In genomic region chr9:118512681-118513233, GRCm38 (mm10) we compare ENCODE assay signal across 9 mouse cellular contexts. TPM values are rescaled to one million over a fixed set of nuclear protein-coding genes. Genes with fewer than 3 reads are reported as not detected.
DNase-seq lines count a peak whose midpoint lies in the region; ATAC-seq and TF ChIP-seq lines count a peak whose summit lies in the region.
"Had no signal": no experiment of that assay in that cellular context is flagged by ENCODE, and none has a peak within 500 bp of the region (broad histone marks: within the 10 kb centered on the region; RNA-seq: fewer than 3 reads in every experiment).

No protein-coding gene starts in this region.

- peak; percentile 16 to 42 for DNase-seq in kidney, postnatal 36 days
- DNase-seq in kidney, postnatal 10 days, result no peak
- DNase-seq in Patski (ENCODE audit: low read depth, low spot score), result no peak
- peak; percentile 87 for DNase-seq in skeletal muscle tissue, adult 2 months (ENCODE audit: low read depth, low spot score)
- no peak for DNase-seq in midbrain, postnatal 0 days (ENCODE audit: low spot score)
- DNase-seq in embryo, embryonic 9.5 days (ENCODE audit: extremely low spot score), result no peak
- DNase-seq in testis, postnatal 10 days (ENCODE audit: low spot score), result no peak
- DNase-seq: right cerebral cortex, postnatal 4 days had no signal

- H3K4me3 ChIP-seq in heart, embryonic 15.5 days, result no peak overlapping the region
- no peak overlapping the region for H3K4me3 ChIP-seq in midbrain, postnatal 0 days (ENCODE audit: low read depth, low read length)

- H3K27me3 ChIP-seq in Patski, result no peaks in the 10 kb centered on the region
- H3K27me3 ChIP-seq in heart, embryonic 15.5 days, result no peaks in the 10 kb centered on the region
- H3K27me3 ChIP-seq in midbrain, postnatal 0 days (ENCODE audit: insufficient read depth, low read length), result no peaks in the 10 kb centered on the region

- in situ Hi-C loops in Patski (cut with MboI; ENCODE audit: low pct_unique_long_range_greater_than_20kb), result loop anchor here (25.0 kb wide), 1 partner anchor 1350 kb away; no protein-coding TSS in a partner anchor

- WGBS in heart, embryonic 15.5 days, result 37% methylated on average over 3 of the region's 3 CpGs
- WGBS in midbrain, postnatal 0 days, result 88% methylated on average over 3 of the region's 3 CpGs

- no peaks in the 10 kb centered on the region for H3K9me3 ChIP-seq in heart, embryonic 15.5 days (replicated peaks)
- H3K9me3 ChIP-seq in midbrain, postnatal 0 days (ENCODE audit: low read length), result no peaks in the 10 kb centered on the region

- ATAC-seq in Patski, result peak; percentile 62
- ATAC-seq in heart, embryonic 15.5 days (replicated peaks; ENCODE audit: insufficient number of reproducible peaks, insufficient read depth, low FRiP score, low read depth), result no peak; the same call in 1 of the 2 replicates
- ATAC-seq in midbrain, postnatal 0 days (ENCODE audit: low FRiP score), result no peak

- peak overlapping the region; percentile 66 for H3K27ac ChIP-seq in heart, embryonic 15.5 days
- no peak overlapping the region for H3K27ac ChIP-seq in midbrain, postnatal 0 days (ENCODE audit: low read depth, low read length)

- H3K4me2 ChIP-seq in heart, embryonic 15.5 days, result peak overlapping the region; percentile 8; the same call in 1 of the 2 replicates
- no peak overlapping the region for H3K4me2 ChIP-seq in midbrain, postnatal 0 days (ENCODE audit: low read depth, low read length, poor library complexity, severe bottlenecking)

- POLR2A ChIA-PET in Patski (lab: Charles Lee), result no interaction called here

- TF ChIP-seq CTCF in Patski (IDR thresholded peaks at IDR 0.05), result no peak
- TF ChIP-seq CTCF in midbrain, postnatal 0 days (IDR thresholded peaks at IDR 0.05), result no peak

- H3K4me1 ChIP-seq in heart, embryonic 15.5 days (replicated peaks), result peaks cover 61% of the 10 kb centered on the region
- H3K4me1 ChIP-seq in midbrain, postnatal 0 days (ENCODE audit: insufficient read depth, low read length), result peaks cover 8% of the 10 kb centered on the region; the same call in 1 of the 2 replicates

- no peak overlapping the region for H3K9ac ChIP-seq in heart, embryonic 15.5 days
- no peak overlapping the region for H3K9ac ChIP-seq in midbrain, postnatal 0 days (replicated peaks; ENCODE audit: low read length, poor library complexity, severe bottlenecking)

- H3K36me3 ChIP-seq in heart, embryonic 15.5 days, result peaks cover 14% of the 10 kb centered on the region
- peaks cover 9% of the 10 kb centered on the region; the same call in 1 of the 2 replicates for H3K36me3 ChIP-seq in midbrain, postnatal 0 days (ENCODE audit: insufficient read depth, low read length)

- CTCF ChIA-PET in Patski (lab: Charles Lee), result interaction anchor here (1.1 to 1.7 kb wide), 2 partner anchors 15 to 20 kb away, joined by 3 to 6 read pairs; no protein-coding TSS in a partner anchor

RNA-seq across cellular contexts. Expression of gene Golga4, which starts 6.7 kb away (rescaled TPM):
- 96.8 TPM for polyA plus RNA-seq in Patski (2021)
- 46.1 and 52.6 TPM in 2 replicates for polyA plus RNA-seq in heart, embryonic 15.5 days (2015; fragmentation: Nextera tagmentation; extraction: Ambion mirVana)
- total RNA-seq in midbrain, postnatal 0 days (2014; rRNA removed), result 34.5 and 57.9 TPM in 2 replicates
- 21.0 and 26.2 TPM in 2 replicates for polyA plus RNA-seq in midbrain, postnatal 0 days (2015; fragmentation: Nextera tagmentation; extraction: Ambion mirVana)

RNA-seq across cellular contexts. Expression of gene Eomes, which starts 34.7 kb away (rescaled TPM):
- polyA plus RNA-seq in Patski (2021), result 0.59 TPM
- polyA plus RNA-seq in heart, embryonic 15.5 days (2015; fragmentation: Nextera tagmentation; extraction: Ambion mirVana), result 0.08 and 0.18 TPM in 2 replicates
- total RNA-seq in midbrain, postnatal 0 days (2014; rRNA removed), result 0.90 and 2.2 TPM in 2 replicates
- 0.15 and 0.19 TPM in 2 replicates for polyA plus RNA-seq in midbrain, postnatal 0 days (2015; fragmentation: Nextera tagmentation; extraction: Ambion mirVana)

Comparison
In these comparisons a context has a peak if more than half of its experiments do, and no peak if none do; other contexts are left out.
1. DNase-seq: peak in kidney, postnatal 36 days (2 of 2) and skeletal muscle tissue, adult 2 months (single experiment); none in kidney, postnatal 10 days (single experiment), Patski (single experiment), midbrain, postnatal 0 days (single experiment), embryo, embryonic 9.5 days (single experiment) and testis, postnatal 10 days (single experiment).